Mouse (Mus musculus): Measurements from ENCODE around the gene Trappc6b.
"Not testable (repeated sequence)": the region's sequence is repeated elsewhere in the genome, so short reads cannot be mapped to it uniquely, and the experiment has no call there.

DNA sequence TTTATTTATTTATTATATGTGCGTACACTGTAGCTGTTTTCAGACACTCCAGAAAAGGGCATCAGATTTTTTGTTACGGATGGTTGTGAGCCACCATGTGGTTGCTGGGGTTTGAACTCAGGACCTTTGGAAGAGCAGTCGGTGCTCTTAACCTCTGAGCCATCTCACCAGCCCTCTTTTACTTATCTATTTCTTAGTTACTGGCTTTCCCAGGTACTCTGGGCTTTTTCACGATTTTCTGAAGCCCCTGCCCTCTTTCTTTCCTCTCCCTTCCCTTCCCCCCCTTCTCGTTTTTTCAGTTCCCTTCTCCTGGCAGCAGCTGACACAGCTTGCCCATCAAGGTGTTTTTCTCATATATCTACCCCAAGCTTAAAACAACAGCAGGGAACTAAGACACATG, 3.0 kb downstream of the Trappc6b start:
- TF ChIP-seq CTCF (IDR thresholded peaks at IDR 0.05; ENCODE audit: extremely low read depth, insufficient read length, insufficient replicate concordance, low read depth, low read length); POLR2A (IDR thresholded peaks at IDR 0.05; ENCODE audit: low read depth, low read length): not testable (repeated sequence)

All from small intestine, adult 2 months (tissue).